10 mouse cellular contexts compared by ENCODE assay signal in genomic region chr7:80646093-80647025, GRCm38 (mm10). TPM values are rescaled to one million over a fixed set of nuclear protein-coding genes. Genes with fewer than 3 reads are reported as not detected.
A peak's percentile ranks its signal among the peaks of the same experiment; 100 is the strongest.
DNase-seq lines count a peak whose midpoint lies in the region; ATAC-seq and TF ChIP-seq lines count a peak whose summit lies in the region.
"Had no signal": no experiment of that assay in that cellular context is flagged by ENCODE, and none has a peak within 500 bp of the region (broad histone marks: within the 10 kb centered on the region; RNA-seq: fewer than 3 reads in every experiment).

No protein-coding gene starts in this region.

- ATAC-seq in megakaryocyte, adult 5-6 weeks (ENCODE audit: poor library complexity, severe bottlenecking) = no peak
- peak; percentile 79 for ATAC-seq in liver, embryonic 14.5 days (ENCODE audit: insufficient read depth)
- 0 out of 2 replicates have a peak, but pooled peaks have one; percentile 14 for ATAC-seq in stomach, embryonic 14.5 days (ENCODE audit: insufficient number of reproducible peaks, insufficient read depth, low FRiP score, low read depth)
- no peak for ATAC-seq in kidney, embryonic 15.5 days (replicated peaks; ENCODE audit: low FRiP score)
- ATAC-seq: forebrain, embryonic 16.5 days had no signal

- H3K4me3 ChIP-seq in heart, embryonic 10.5 days = no peak overlapping the region
- peak overlapping the region; percentile 67 for H3K4me3 ChIP-seq in megakaryocyte, embryonic 14.5 days (replicated peaks)
- H3K4me3 ChIP-seq in liver, embryonic 14.5 days (ENCODE audit: insufficient read depth in 1 of 2, low read depth in 2 of 2, low read length in 2 of 2) = no peak overlapping the region
- H3K4me3 ChIP-seq in stomach, embryonic 14.5 days (ENCODE audit: low read depth, low read length) = no peak overlapping the region
- no peak overlapping the region for H3K4me3 ChIP-seq in kidney, embryonic 15.5 days (replicated peaks)

- no peaks in the 10 kb centered on the region for H3K27me3 ChIP-seq in heart, embryonic 10.5 days (ENCODE audit: insufficient read depth, poor library complexity, severe bottlenecking)
- H3K27me3 ChIP-seq in megakaryocyte, embryonic 14.5 days (replicated peaks) = no peaks in the 10 kb centered on the region
- no peaks in the 10 kb centered on the region for H3K27me3 ChIP-seq in liver, embryonic 14.5 days (ENCODE audit: control insufficient read depth, insufficient read depth, low read length)
- H3K27me3 ChIP-seq in stomach, embryonic 14.5 days (ENCODE audit: control insufficient read depth, insufficient read depth, low read length) = no peaks in the 10 kb centered on the region
- no peaks in the 10 kb centered on the region for H3K27me3 ChIP-seq in kidney, embryonic 15.5 days

- DNase-seq in heart, embryonic 10.5 days (ENCODE audit: low spot score) = no peak
- no peak for DNase-seq in heart, postnatal 14 days
- DNase-seq in liver, embryonic 14.5 days (ENCODE audit: low read depth in 3 of 3, low spot score in 3 of 3) = peak in 1 of 3 experiments; percentile 41
- DNase-seq in yolk sac, embryonic 10.5 days (ENCODE audit: low spot score) = no peak

- no peak overlapping the region for H3K9ac ChIP-seq in liver, embryonic 14.5 days (replicated peaks)
- no peak overlapping the region for H3K9ac ChIP-seq in stomach, embryonic 14.5 days (replicated peaks; ENCODE audit: low read depth, low read length)
- no peak overlapping the region for H3K9ac ChIP-seq in kidney, embryonic 15.5 days

- no peak overlapping the region for H3K4me2 ChIP-seq in liver, embryonic 14.5 days (ENCODE audit: low read depth)
- no peak overlapping the region for H3K4me2 ChIP-seq in stomach, embryonic 14.5 days (replicated peaks; ENCODE audit: low read depth, low read length)
- H3K4me2 ChIP-seq in kidney, embryonic 15.5 days = no peak overlapping the region

- no peak for TF ChIP-seq CTCF in liver, embryonic 14.5 days (IDR thresholded peaks at IDR 0.05; ENCODE audit: low read depth)

- TF ChIP-seq EP300 in liver, embryonic 14.5 days (IDR thresholded peaks at IDR 0.05; ENCODE audit: low read depth) = peak; percentile 82

- WGBS in heart, embryonic 10.5 days = 62% methylated on average over 10 of the region's 10 CpGs
- 30% methylated on average over 10 of the region's 10 CpGs for WGBS in liver, embryonic 14.5 days (ENCODE audit: insufficient replicate concordance)
- WGBS in stomach, embryonic 14.5 days = 69% methylated on average over 10 of the region's 10 CpGs
- 86% methylated on average over 10 of the region's 10 CpGs for WGBS in kidney, embryonic 15.5 days

- H3K36me3 ChIP-seq in heart, embryonic 10.5 days = no peaks in the 10 kb centered on the region
- H3K36me3 ChIP-seq in megakaryocyte, embryonic 14.5 days (replicated peaks; ENCODE audit: low read length) = peaks cover 20% of the 10 kb centered on the region
- no peaks in the 10 kb centered on the region for H3K36me3 ChIP-seq in liver, embryonic 14.5 days (replicated peaks; ENCODE audit: control insufficient read depth, insufficient read depth, low read depth)
- H3K36me3 ChIP-seq in stomach, embryonic 14.5 days (ENCODE audit: control insufficient read depth, insufficient read depth, low read length) = no peaks in the 10 kb centered on the region
- no peaks in the 10 kb centered on the region; the same call in 1 of the 2 replicates for H3K36me3 ChIP-seq in kidney, embryonic 15.5 days

- peaks cover 30% of the 10 kb centered on the region for H3K4me1 ChIP-seq in heart, embryonic 10.5 days
- peaks cover 91% of the 10 kb centered on the region for H3K4me1 ChIP-seq in megakaryocyte, embryonic 14.5 days
- peaks cover 11 to 39% of the 10 kb centered on the region in 2 experiments for H3K4me1 ChIP-seq in liver, embryonic 14.5 days (replicated peaks; ENCODE audit: control insufficient read depth in 2 of 2, insufficient read depth in 2 of 2, low read length in 1 of 2)
- H3K4me1 ChIP-seq in stomach, embryonic 14.5 days (ENCODE audit: control insufficient read depth, insufficient read depth, low read length) = peaks cover 31% of the 10 kb centered on the region
- H3K4me1 ChIP-seq in kidney, embryonic 15.5 days = peaks cover 21% of the 10 kb centered on the region

- H3K9me3 ChIP-seq in heart, embryonic 10.5 days = no peaks in the 10 kb centered on the region
- H3K9me3 ChIP-seq in megakaryocyte, embryonic 14.5 days = no peaks in the 10 kb centered on the region
- H3K9me3 ChIP-seq in liver, embryonic 14.5 days (ENCODE audit: control insufficient read depth, low read length) = no peaks in the 10 kb centered on the region
- H3K9me3 ChIP-seq in stomach, embryonic 14.5 days (ENCODE audit: control insufficient read depth, low read depth, low read length) = no peaks in the 10 kb centered on the region
- no peaks in the 10 kb centered on the region for H3K9me3 ChIP-seq in kidney, embryonic 15.5 days (replicated peaks)

- 0 out of 2 replicates have a peak overlapping the region, but pooled peaks have one; percentile 47 for H3K27ac ChIP-seq in heart, embryonic 10.5 days
- H3K27ac ChIP-seq in liver, embryonic 14.5 days = no peak overlapping the region
- H3K27ac ChIP-seq in stomach, embryonic 14.5 days (ENCODE audit: low read length) = peak overlapping the region; percentile 52; the same call in 1 of the 2 replicates
- no peak overlapping the region for H3K27ac ChIP-seq in kidney, embryonic 15.5 days
- H3K27ac ChIP-seq: kidney, postnatal 0 days had no signal

- intact Hi-C loops in heart, postnatal 14 days (cut with DNase I) = no loop called here

RNA-seq across cellular contexts. Expression of gene Crtc3, which starts 42.3 kb away (rescaled TPM):
- polyA plus RNA-seq in heart, embryonic 10.5 days (2016; fragmentation: Nextera tagmentation; extraction: Ambion mirVana) = 14.6 and 18.6 TPM in 2 replicates
- 10 to 100 TPM; 16.2 to 20.1 TPM for total RNA-seq in heart, postnatal 14 days (2021)
- 9.4 and 13.7 TPM in 2 replicates for polyA plus RNA-seq in megakaryocyte, embryonic 14.5 days (2012; ENCODE audit: insufficient read depth, low replicate concordance)
- 21.3 and 26.9 TPM in 2 replicates for total RNA-seq in megakaryocyte, adult 5-6 weeks (2015)
- total RNA-seq in megakaryocyte, adult 5-6 weeks (2017) = 12.5 and 13.0 TPM in 2 replicates
- 1.7 and 1.9 TPM in 2 replicates for polyA plus RNA-seq in liver, embryonic 14.5 days (2012; rRNA removed)
- polyA plus RNA-seq in liver, embryonic 14.5 days (2014; fragmentation: Nextera tagmentation; extraction: Ambion mirVana) = 2.4 and 4.2 TPM in 2 replicates
- 27.6 and 29.3 TPM in 2 replicates for polyA plus RNA-seq in stomach, embryonic 14.5 days (2014; fragmentation: Nextera tagmentation; extraction: Ambion mirVana)
- 20.6 and 21.9 TPM in 2 replicates for polyA plus RNA-seq in kidney, embryonic 15.5 days (2015; fragmentation: Nextera tagmentation; extraction: Ambion mirVana)

Comparison
In these comparisons a context has a peak if more than half of its experiments do, and no peak if none do; other contexts are left out.
1. H3K27ac ChIP-seq: peak in heart, embryonic 10.5 days (single experiment) and stomach, embryonic 14.5 days (single experiment); none in liver, embryonic 14.5 days (single experiment) and kidney, embryonic 15.5 days (single experiment).
2. ATAC-seq: peak in liver, embryonic 14.5 days (single experiment) and stomach, embryonic 14.5 days (single experiment); none in megakaryocyte, adult 5-6 weeks (single experiment) and kidney, embryonic 15.5 days (single experiment).